Mouse (Mus musculus) hematopoietic stem cell, adult 5-6 weeks (primary cell): ENCODE measurements around the gene Xpnpep2. TPM values are rescaled to one million over a fixed set of nuclear protein-coding genes. Genes with fewer than 3 reads are reported as not detected.
A peak's percentile ranks its signal among the peaks of the same experiment; 100 is the strongest.

ENCODE experiments used
- ATAC-seq, 2 experiments: fragments of 125-278 bp in 1 of 2; replicated peaks in 1 of 2; 2 replicates each; pipeline ENCODE4 v1.8.0; 2016 to 2017; ENCODE audit warnings: inconsistent platforms in 2 of 2, mild to moderate bottlenecking in 2 of 2, moderate number of reproducible peaks in 2 of 2, low read depth in 1 of 2, moderate TSS enrichment in 1 of 2; ENCODE audit not compliant: low FRiP score in 2 of 2, poor library complexity in 2 of 2, severe bottlenecking in 2 of 2, insufficient read depth in 1 of 2, low TSS enrichment in 1 of 2
- total RNA-seq: library from RNA; stranded (forward); fragments of 172-1452, 232-1000 nt; gene quantifications from 2 replicates; pipeline ENCODE4 v1.2.3, GENCODE M21; 2017

The Xpnpep2 gene
- 0.25 TPM in 1 of 2 replicates, not detected in the other for total RNA-seq

GRCm38 (mm10) chrX:48108394-48109315, at the start of gene Xpnpep2:
Xpnpep2 (plus strand) TSS chrX:48108725.
- no peak for ATAC-seq

DNA sequence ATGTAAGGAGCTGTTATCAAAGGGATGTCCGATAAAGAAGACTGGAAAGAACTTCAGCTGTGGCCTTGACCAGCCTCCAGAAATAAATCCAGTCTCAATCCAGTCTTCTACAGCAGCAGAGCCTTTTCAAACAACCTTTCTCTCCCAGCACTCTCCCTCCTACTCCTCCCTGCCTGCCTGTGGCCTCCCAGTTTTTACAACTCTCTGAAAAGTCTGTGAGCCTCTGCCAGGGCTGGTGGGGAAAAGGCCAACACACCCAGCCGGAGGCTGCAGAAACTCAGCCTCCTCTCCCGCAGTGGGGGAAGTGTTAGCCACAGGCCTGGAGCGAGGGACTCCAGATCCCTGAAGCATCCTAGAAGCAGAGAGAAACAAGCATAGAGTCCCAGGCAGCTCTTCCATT, 46.0 kb upstream of the Xpnpep2 start:
- ATAC-seq, result no peak

DNA sequence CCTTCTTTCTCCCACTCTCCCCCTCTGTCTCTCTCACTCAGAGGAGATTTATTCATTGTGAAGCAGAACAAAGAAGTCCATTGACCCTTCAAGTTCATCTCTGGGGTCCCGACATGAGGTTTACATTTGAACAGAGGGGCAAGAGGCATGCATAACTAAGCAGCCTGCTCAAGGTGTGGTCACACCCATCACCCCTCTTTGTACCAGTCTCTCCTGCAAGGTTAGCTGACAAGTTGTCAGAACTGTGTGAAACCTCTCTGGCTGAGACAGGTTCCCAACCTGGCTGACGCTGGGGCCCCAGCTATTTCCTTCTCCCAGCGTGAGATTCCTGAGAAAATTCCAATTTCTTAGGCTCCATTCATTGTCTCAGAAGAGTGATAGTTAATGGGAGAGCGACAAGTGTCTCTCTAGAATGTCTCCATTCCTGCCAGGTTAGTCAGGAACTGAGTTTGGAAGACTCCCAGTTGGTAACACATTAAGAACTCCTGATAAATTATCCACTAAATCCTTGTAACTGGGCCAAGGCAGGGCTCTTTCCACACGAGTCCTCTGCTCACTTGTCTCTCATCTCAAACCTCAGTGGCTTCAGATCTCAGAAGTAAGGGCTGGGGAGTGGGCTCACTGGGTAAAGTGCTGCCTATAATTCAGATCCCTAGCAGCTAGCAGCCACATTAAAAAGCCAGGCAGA, 44.2 kb upstream of the Xpnpep2 start:
- no peak for ATAC-seq

- no peak for ATAC-seq
Observed at GRCm38 (mm10) chrX:48066891-48067290, 41.6 kb upstream of the Xpnpep2 start.

DNA sequence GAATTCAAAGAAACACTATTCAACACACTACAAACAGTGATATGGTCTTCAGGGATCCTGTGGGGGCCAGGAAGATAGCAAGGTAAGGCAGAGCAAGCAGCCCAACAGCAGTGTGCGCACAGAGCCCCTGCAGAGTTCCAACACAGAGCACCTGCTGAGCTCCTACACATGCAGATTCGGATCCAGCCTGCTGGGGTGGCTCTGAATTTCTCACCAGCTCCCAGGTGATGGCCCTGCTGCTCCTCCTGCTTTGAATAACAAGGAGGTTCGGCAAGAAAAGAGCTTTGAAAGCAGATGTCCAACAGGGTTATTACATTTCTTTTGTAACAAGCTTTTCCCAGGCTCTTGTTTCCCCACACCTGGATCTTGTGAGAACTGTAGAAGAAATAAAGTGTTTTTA, 36.6 kb upstream of the Xpnpep2 start:
- no peak for ATAC-seq

GRCm38 (mm10) chrX:48072401-48072800, 36.1 kb upstream of the Xpnpep2 start:
- no peak for ATAC-seq

- ATAC-seq, result no peak
Observed at GRCm38 (mm10) chrX:48074691-48075090, 33.8 kb upstream of the Xpnpep2 start.

DNA sequence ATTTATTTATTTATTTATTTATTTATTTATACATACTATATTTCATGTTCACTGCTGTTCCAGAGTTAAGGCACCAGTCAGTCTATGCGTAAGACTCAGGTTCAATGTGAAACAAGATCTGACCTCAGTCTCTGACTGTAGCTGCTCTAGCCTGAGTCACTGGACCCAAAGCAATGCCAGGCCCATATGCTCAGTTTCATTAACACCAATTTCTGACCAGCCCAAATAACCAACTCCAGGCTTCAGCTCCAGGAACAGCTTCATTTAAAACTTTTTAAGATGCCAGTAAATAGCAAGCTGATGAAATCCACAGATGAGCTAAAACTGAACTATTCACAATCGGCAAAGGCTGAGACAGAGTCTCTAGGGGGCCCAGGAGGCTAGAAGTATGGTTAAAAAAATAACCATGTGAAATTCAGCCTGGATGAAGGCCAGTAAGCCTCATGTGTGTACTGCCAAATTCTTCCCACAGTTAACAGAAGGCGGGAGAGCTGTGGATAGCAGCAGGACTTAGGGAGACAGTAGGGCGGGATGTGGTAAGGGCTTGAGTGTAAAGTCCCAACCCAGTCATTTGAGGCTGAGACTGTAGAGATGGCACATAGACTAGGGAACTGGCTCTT, 31.6 kb upstream of the Xpnpep2 start:
- ATAC-seq, result no peak

GRCm38 (mm10) chrX:48082364-48082763, 26.2 kb upstream of the Xpnpep2 start:
- no peak for ATAC-seq

GRCm38 (mm10) chrX:48092129-48092528, 16.4 kb upstream of the Xpnpep2 start:
- ATAC-seq, result no peak

- no peak for ATAC-seq
Observed at GRCm38 (mm10) chrX:48093555-48093954, 15.0 kb upstream of the Xpnpep2 start.

GRCm38 (mm10) chrX:48094658-48095057, 13.9 kb upstream of the Xpnpep2 start:
- no peak for ATAC-seq

- no peak for ATAC-seq
Observed at GRCm38 (mm10) chrX:48096580-48096979, 11.9 kb upstream of the Xpnpep2 start.

DNA sequence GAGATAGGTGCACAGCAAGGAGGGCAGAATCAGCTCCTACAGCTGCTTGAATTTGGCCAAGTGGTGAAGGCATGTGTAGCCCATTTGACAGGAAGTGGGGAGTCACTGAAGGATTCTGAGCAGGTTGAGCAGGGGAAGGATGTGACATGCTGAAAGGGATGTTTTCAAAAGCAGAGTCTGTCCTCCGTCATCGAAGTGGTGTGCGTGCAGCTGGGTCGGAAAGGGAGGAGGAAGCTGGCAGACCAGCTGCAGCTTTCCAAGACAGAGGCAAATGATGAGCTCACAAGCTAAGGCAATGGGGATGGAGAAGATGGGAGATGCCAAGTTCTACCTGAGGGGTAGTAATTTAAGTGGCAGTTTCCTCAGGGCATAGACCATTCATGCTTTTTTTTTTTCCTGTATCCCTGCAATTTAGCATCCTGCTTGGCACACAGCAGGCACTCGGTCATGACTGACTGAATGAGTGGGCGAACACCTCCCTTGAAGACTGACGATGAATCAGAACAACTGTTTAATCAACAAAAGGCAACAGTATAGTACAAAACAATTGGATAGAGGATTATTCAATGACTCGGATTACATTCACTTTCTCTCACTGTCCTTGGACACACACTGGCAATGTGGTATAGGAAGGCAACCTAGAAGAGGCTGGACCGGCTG, 9.9 kb upstream of the Xpnpep2 start:
- ATAC-seq, result 0 out of 4 replicates have a peak, but pooled peaks of 1 of the 2 experiments have one; percentile 21

DNA sequence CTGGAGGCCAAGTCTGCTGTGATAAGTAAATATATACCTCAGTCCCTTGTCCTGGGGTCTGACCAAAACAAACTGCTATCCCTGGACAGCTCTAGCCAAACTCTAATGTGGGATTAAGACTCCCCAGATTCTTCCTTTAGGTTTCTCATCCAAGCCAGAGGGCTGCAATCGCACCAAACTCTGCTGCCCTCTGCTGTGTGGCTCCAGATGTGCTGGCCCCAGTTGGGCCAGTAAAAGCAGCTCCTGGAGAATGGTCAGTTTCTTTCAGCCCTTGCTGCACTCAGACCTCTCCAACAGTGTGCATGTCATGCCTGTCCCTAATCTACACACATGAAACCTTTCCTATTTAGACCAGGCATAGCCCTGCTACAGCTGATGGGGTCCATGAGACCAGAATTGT, 8.7 kb upstream of the Xpnpep2 start:
- 0 out of 4 replicates have a peak, but pooled peaks of 1 of the 2 experiments have one; percentile 21 for ATAC-seq

- no peak for ATAC-seq
Observed at GRCm38 (mm10) chrX:48103256-48103655, 5.3 kb upstream of the Xpnpep2 start.

DNA sequence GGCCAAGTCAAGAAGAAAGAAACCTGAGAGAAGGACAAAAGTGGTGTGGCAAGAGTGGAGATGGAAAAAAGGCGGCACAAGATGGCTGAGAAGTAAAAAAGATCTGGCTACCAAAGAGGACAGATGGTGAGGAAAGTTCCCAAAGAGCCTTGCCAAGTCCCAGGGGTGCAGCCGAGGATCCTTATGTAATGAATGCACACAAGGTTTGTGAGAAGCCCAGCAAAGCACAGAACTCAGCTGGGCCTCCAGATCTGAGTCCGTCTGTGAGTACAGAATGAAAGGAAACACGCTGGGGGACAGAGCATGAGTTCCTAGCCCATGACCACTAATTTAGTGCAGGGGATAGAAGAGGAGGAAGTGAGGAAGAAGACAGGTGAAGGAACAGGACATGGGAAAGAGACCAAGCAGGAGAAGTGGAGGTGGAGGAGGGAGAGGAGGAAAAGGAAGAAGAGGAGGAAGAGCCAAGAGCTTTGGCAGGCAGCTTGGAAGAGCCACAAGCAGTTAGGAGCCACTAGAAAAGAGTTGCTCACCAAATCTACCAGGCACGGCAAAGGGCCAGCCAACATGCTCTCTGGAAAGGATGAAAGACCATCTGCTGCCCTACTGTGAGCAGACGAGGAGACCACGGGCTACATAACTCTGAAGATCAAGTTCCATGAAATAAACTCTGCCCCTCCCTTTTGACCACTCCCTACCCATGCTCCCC, 3.6 kb upstream of the Xpnpep2 start:
- no peak for ATAC-seq
